Mouse (Mus musculus): ENCODE results near the gene Ifna6. TPM values are rescaled to one million over a fixed set of nuclear protein-coding genes. Genes with fewer than 3 reads are reported as not detected.
A peak's percentile ranks its signal among the peaks of the same experiment; 100 is the strongest.
"Not testable (repeated sequence)": the region's sequence is repeated elsewhere in the genome, so short reads cannot be mapped to it uniquely, and the experiment has no call there.

Gene Ifna6
- not detected for total RNA-seq (2021)

GRCm38 (mm10) chr4:88827116-88827515 is at the start of gene Ifna6:
Gene Ifna6, plus strand, starts transcription at chr4:88827416.
- DNase-seq, result not testable (repeated sequence)

GRCm38 (mm10) chr4:88779550-88779949 is 47.7 kb upstream of the Ifna6 start, which contains the start of gene Gm13272:
Gene Gm13272, plus strand, starts transcription at chr4:88779850.
- DNase-seq, result not testable (repeated sequence)

GRCm38 (mm10) chr4:88780320-88780719 is 46.9 kb upstream of the Ifna6 start:
- DNase-seq, result not testable (repeated sequence)

GRCm38 (mm10) chr4:88781831-88782230 is 45.4 kb upstream of the Ifna6 start, which contains the start of gene Ifnz:
Gene Ifnz, plus strand, starts transcription at chr4:88782131.
- not testable (repeated sequence) for DNase-seq

GRCm38 (mm10) chr4:88782335-88782734 is 44.9 kb upstream of the Ifna6 start:
- DNase-seq, result peak in 1 of 2 experiments; percentile 3

GRCm38 (mm10) chr4:88785409-88785808 is 41.8 kb upstream of the Ifna6 start, which contains the start of gene Gm13276:
Gene Gm13276, plus strand, starts transcription at chr4:88785709.
- DNase-seq, result not testable (repeated sequence)

GRCm38 (mm10) chr4:88788402-88788801 is 38.8 kb upstream of the Ifna6 start, which contains the start of gene Gm13277:
Gene Gm13277, plus strand, starts transcription at chr4:88788632.
- peak; percentile 48 to 65 for DNase-seq

- DNase-seq, result not testable (repeated sequence)
These were observed 36.0 kb upstream of the Ifna6 start, which contains the start of gene Gm13278 for GRCm38 (mm10) chr4:88791250-88791649. Gene Gm13278, plus strand, starts transcription at chr4:88791550.

GRCm38 (mm10) chr4:88793936-88794675 is 33.1 kb upstream of the Ifna6 start, which contains the start of gene Gm13275:
Gene Gm13275, plus strand, starts transcription at chr4:88794487.
- DNase-seq, result peak; percentile 78 to 81

- DNase-seq, result not testable (repeated sequence)
These were observed 30.1 kb upstream of the Ifna6 start, which contains the start of gene Gm13279 for GRCm38 (mm10) chr4:88797097-88797496. Gene Gm13279, plus strand, starts transcription at chr4:88797397.

- DNase-seq, result not testable (repeated sequence)
These were observed 27.9 kb upstream of the Ifna6 start, which contains the start of gene Gm13285 for GRCm38 (mm10) chr4:88799365-88799764. Gene Gm13285, plus strand, starts transcription at chr4:88799665.

GRCm38 (mm10) chr4:88802954-88803353 is 24.3 kb upstream of the Ifna6 start, which contains the start of gene Gm13287:
Gene Gm13287, plus strand, starts transcription at chr4:88803254.
- DNase-seq, result not testable (repeated sequence)

GRCm38 (mm10) chr4:88805231-88805630 is 22.0 kb upstream of the Ifna6 start, which contains the start of gene Gm13288:
Gene Gm13288, plus strand, starts transcription at chr4:88805531.
- not testable (repeated sequence) for DNase-seq

GRCm38 (mm10) chr4:88805761-88806160 is 21.5 kb upstream of the Ifna6 start:
- DNase-seq, result not testable (repeated sequence)

GRCm38 (mm10) chr4:88815928-88816327 is 11.3 kb upstream of the Ifna6 start, which contains the start of gene Ifna7:
Gene Ifna7, plus strand, starts transcription at chr4:88816228.
- no peak for DNase-seq

GRCm38 (mm10) chr4:88819659-88820058 is 7.6 kb upstream of the Ifna6 start, which contains the start of gene Ifna11:
Gene Ifna11, plus strand, starts transcription at chr4:88819959.
- DNase-seq, result no peak

GRCm38 (mm10) chr4:88822995-88823394 is 4.2 kb upstream of the Ifna6 start:
- no peak for DNase-seq

- DNase-seq, result no peak
These were observed 3.3 kb downstream of the Ifna6 start for GRCm38 (mm10) chr4:88830523-88830922.

GRCm38 (mm10) chr4:88835225-88835624 is 8.0 kb downstream of the Ifna6 start, which contains the start of gene Ifna5:
Gene Ifna5, plus strand, starts transcription at chr4:88835525.
- DNase-seq, result not testable (repeated sequence)

- DNase-seq, result no peak
These were observed 11.6 kb downstream of the Ifna6 start for GRCm38 (mm10) chr4:88838828-88839227.

- no peak for DNase-seq
These were observed 12.8 kb downstream of the Ifna6 start for GRCm38 (mm10) chr4:88840058-88840457.

- DNase-seq, result no peak
These were observed 14.3 kb downstream of the Ifna6 start, which contains the start of gene Ifna4 for GRCm38 (mm10) chr4:88841438-88841911. Gene Ifna4, plus strand, starts transcription at chr4:88841861.

- no peak for DNase-seq
These were observed 18.1 kb downstream of the Ifna6 start for GRCm38 (mm10) chr4:88845334-88845733.

Measured in layer of hippocampus, postnatal 36 days (tissue).